In the genomic region with DNA sequence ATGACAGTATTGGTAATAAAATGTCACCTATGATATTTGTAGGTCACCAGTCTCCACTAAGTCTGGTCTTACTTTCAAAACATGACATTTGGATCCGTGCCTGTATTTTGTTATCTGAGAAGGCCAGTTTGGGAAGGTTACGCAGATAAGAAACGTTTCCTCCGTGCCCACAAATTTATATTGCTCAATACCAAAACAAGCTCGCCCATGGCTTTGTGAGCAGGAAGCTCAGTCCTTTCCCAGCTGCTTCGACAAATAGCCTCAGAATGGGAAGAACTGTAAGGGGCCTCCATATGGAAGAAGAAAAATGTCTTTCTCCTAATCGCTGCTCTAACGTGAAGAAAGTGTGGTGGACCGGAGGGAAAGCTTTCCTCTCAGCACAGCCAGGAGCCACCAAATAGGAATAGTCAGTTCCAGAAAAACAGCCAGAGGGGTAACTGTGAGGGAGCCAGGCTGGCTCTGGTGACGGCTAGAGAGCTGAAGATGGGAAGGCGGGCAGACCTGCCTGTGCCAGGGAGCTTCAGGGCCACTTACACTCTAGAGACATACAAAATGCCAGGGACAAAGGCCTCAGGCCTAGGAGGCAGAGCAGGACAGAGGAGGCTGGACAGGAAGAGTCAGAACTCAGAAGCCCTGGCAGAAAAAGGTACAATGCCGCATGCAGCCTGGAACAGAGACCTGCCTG, we compare ENCODE assay signal across 10 mouse cellular contexts. TPM values are rescaled to one million over a fixed set of nuclear protein-coding genes. Genes with fewer than 3 reads are reported as not detected.
A peak's percentile ranks its signal among the peaks of the same experiment; 100 is the strongest.
DNase-seq lines count a peak whose midpoint lies in the region; ATAC-seq lines count a peak whose summit lies in the region.
"Had no signal": no experiment of that assay in that cellular context is flagged by ENCODE, and none has a peak within 500 bp of the region (broad histone marks: within the 10 kb centered on the region; RNA-seq: fewer than 3 reads in every experiment).

No protein-coding gene starts in this region.

- no peak overlapping the region for H3K9ac ChIP-seq in intestine, embryonic 16.5 days (ENCODE audit: low read depth, low read length)
- no peak overlapping the region for H3K9ac ChIP-seq in intestine, embryonic 15.5 days
- peak overlapping the region; percentile 71 for H3K9ac ChIP-seq in liver, embryonic 16.5 days (ENCODE audit: low read depth, low read length)

- H3K4me2 ChIP-seq in intestine, embryonic 16.5 days (ENCODE audit: low read depth, low read length) = no peak overlapping the region
- no peak overlapping the region for H3K4me2 ChIP-seq in intestine, embryonic 15.5 days (replicated peaks)
- peak overlapping the region; percentile 70 for H3K4me2 ChIP-seq in liver, embryonic 16.5 days (ENCODE audit: low read depth, low read length)

- no peak overlapping the region for H3K4me3 ChIP-seq in intestine, embryonic 16.5 days (ENCODE audit: low read length)
- H3K4me3 ChIP-seq in intestine, embryonic 15.5 days (replicated peaks) = no peak overlapping the region
- peak overlapping the region; percentile 38 for H3K4me3 ChIP-seq in liver, embryonic 16.5 days (ENCODE audit: low read depth, low read length)
- H3K4me3 ChIP-seq in forebrain, embryonic 10.5 days = no peak overlapping the region

- H3K4me1 ChIP-seq in intestine, embryonic 16.5 days (ENCODE audit: control insufficient read depth, insufficient read depth, low read length) = peaks cover 20% of the 10 kb centered on the region
- H3K4me1 ChIP-seq in intestine, embryonic 15.5 days (replicated peaks) = peaks cover 16% of the 10 kb centered on the region
- H3K4me1 ChIP-seq in liver, embryonic 16.5 days (ENCODE audit: control insufficient read depth, low read depth, low read length) = peaks cover 54% of the 10 kb centered on the region
- H3K4me1 ChIP-seq in forebrain, embryonic 10.5 days = peaks cover 20% of the 10 kb centered on the region

- no peak overlapping the region for H3K27ac ChIP-seq in intestine, embryonic 16.5 days (ENCODE audit: low read length)
- no peak overlapping the region for H3K27ac ChIP-seq in intestine, embryonic 15.5 days
- H3K27ac ChIP-seq in liver, embryonic 16.5 days (ENCODE audit: low read length) = peak overlapping the region; percentile 98
- H3K27ac ChIP-seq in forebrain, embryonic 10.5 days = no peak overlapping the region

- peak; percentile 89 for DNase-seq in MEL-GATA-1-ER (ENCODE audit: extremely low read depth, low read depth)
- peak; percentile 77 for DNase-seq in c-Kit-negative CD71-positive TER-119-positive erythroid progenitor cells, embryonic 14.5 days (ENCODE audit: low read depth, low spot score)
- no peak for DNase-seq in left cerebral cortex, postnatal 36 days (ENCODE audit: low spot score in 2 of 2)
- DNase-seq in urinary bladder, adult 2 months (ENCODE audit: low spot score) = no peak
- no peak for DNase-seq in forebrain, embryonic 10.5 days (ENCODE audit: extremely low spot score, low spot score)
- DNase-seq: kidney, adult 18-20 months; right cerebral cortex, postnatal 14 days had no signal

- no peaks in the 10 kb centered on the region for H3K36me3 ChIP-seq in intestine, embryonic 16.5 days (ENCODE audit: control insufficient read depth, insufficient read depth, low read length)
- no peaks in the 10 kb centered on the region for H3K36me3 ChIP-seq in intestine, embryonic 15.5 days
- H3K36me3 ChIP-seq in liver, embryonic 16.5 days (ENCODE audit: control insufficient read depth, insufficient read depth) = peaks cover 63% of the 10 kb centered on the region
- no peaks in the 10 kb centered on the region for H3K36me3 ChIP-seq in forebrain, embryonic 10.5 days (replicated peaks)

- intact Hi-C loops in left cerebral cortex, postnatal 36 days (cut with DNase I) = no loop called here

- no peaks in the 10 kb centered on the region for H3K27me3 ChIP-seq in intestine, embryonic 16.5 days (replicated peaks; ENCODE audit: control insufficient read depth, insufficient read depth, low read length)
- no peaks in the 10 kb centered on the region for H3K27me3 ChIP-seq in intestine, embryonic 15.5 days (replicated peaks)
- H3K27me3 ChIP-seq in liver, embryonic 16.5 days (ENCODE audit: control insufficient read depth, insufficient read depth, low read depth, low read length) = no peaks in the 10 kb centered on the region; the same call in 1 of the 2 replicates
- H3K27me3 ChIP-seq in forebrain, embryonic 10.5 days (ENCODE audit: poor library complexity, severe bottlenecking) = no peaks in the 10 kb centered on the region; the same call in 1 of the 2 replicates

- no peaks in the 10 kb centered on the region for H3K9me3 ChIP-seq in intestine, embryonic 16.5 days (ENCODE audit: control insufficient read depth, low read length)
- no peaks in the 10 kb centered on the region for H3K9me3 ChIP-seq in intestine, embryonic 15.5 days
- H3K9me3 ChIP-seq in liver, embryonic 16.5 days (replicated peaks; ENCODE audit: control insufficient read depth, low read length) = no peaks in the 10 kb centered on the region
- no peaks in the 10 kb centered on the region for H3K9me3 ChIP-seq in forebrain, embryonic 10.5 days

- WGBS in intestine, embryonic 16.5 days = 58% methylated on average over 12 of the region's 12 CpGs
- WGBS in intestine, embryonic 15.5 days = 51% methylated on average over 12 of the region's 12 CpGs
- WGBS in liver, embryonic 16.5 days (ENCODE audit: insufficient replicate concordance) = 18% methylated on average over 12 of the region's 12 CpGs
- WGBS in forebrain, embryonic 10.5 days = 87% methylated on average over 12 of the region's 12 CpGs

- ATAC-seq in intestine, embryonic 16.5 days = peak; percentile 25; the same call in 1 of the 2 replicates
- ATAC-seq in intestine, embryonic 15.5 days = no peak
- ATAC-seq in liver, embryonic 16.5 days (ENCODE audit: low read depth) = peak; percentile 83

RNA-seq across cellular contexts. Expression of gene Fhdc1, which starts 24.4 kb away (rescaled TPM):
- 6.6 and 8.8 TPM in 2 replicates for polyA plus RNA-seq in intestine, embryonic 16.5 days (2015; fragmentation: Nextera tagmentation; extraction: Ambion mirVana)
- 6.5 and 7.7 TPM in 2 replicates for polyA plus RNA-seq in intestine, embryonic 15.5 days (2015; fragmentation: Nextera tagmentation; extraction: Ambion mirVana)
- polyA plus RNA-seq in liver, embryonic 16.5 days (2015; fragmentation: Nextera tagmentation; extraction: Ambion mirVana) = 50.0 and 59.2 TPM in 2 replicates
- total RNA-seq in left cerebral cortex, postnatal 36 days (2021) = 1 to 10 TPM; 4.1 to 4.6 TPM
- 10.5 and 13.5 TPM in 2 replicates for polyA plus RNA-seq in urinary bladder, adult 2 months (2012; rRNA removed)
- polyA plus RNA-seq in forebrain, embryonic 10.5 days (2016; fragmentation: Nextera tagmentation; extraction: Ambion mirVana) = 1.2 and 1.9 TPM in 2 replicates

Comparison
In these comparisons a context has a peak if more than half of its experiments do, and no peak if none do; other contexts are left out.
1. DNase-seq: peak in MEL-GATA-1-ER (single experiment) and c-Kit-negative CD71-positive TER-119-positive erythroid progenitor cells, embryonic 14.5 days (single experiment); none in left cerebral cortex, postnatal 36 days (0 of 2), urinary bladder, adult 2 months (single experiment) and forebrain, embryonic 10.5 days (single experiment).